Mouse (Mus musculus) megakaryocyte, embryonic 14.5 days (primary cell): ENCODE measurements at regions not wholly inside any gene's neighbourhood (a gene's known extent, or its start where the extent isn't known, plus 50 kb on each side); places are given as distances from the start of the nearest gene placed in this dataset.

Experiments
- FLI1 ChIP-seq: IDR thresholded peaks from 2 replicates; pipeline ENCODE4 v1.6.1; 2012; ENCODE audit warnings: low read length, inconsistent platforms, mixed read lengths
- GATA1 ChIP-seq: IDR thresholded peaks from 3 replicates; pipeline ENCODE4 v1.6.1; 2012; ENCODE audit warnings: mixed read lengths, low read length, inconsistent platforms, borderline replicate concordance

DNA sequence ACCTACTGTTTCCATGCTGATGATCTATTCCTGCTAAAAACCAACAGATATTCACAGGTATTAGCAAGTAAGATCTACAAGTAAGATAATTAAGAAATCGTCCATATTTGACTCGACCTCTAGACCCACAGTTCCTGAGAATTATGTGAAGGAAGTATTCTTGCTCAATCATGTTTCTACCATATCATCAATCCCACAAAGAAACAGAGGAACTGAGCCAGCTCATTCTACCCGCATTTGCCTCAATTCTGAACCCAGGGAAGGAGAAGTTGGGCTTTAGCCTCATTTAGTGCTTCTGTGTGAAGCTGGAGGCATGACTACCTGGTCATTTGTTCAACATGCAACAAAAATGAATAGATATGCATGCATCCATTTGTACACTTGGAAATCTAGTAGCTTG lies 346.5 kb downstream of the Gsdmc2 start:
- TF ChIP-seq FLI1, result no peak
- TF ChIP-seq GATA1, result no peak
